Mouse (Mus musculus): ENCODE data around the gene Sec11a.

DNA sequence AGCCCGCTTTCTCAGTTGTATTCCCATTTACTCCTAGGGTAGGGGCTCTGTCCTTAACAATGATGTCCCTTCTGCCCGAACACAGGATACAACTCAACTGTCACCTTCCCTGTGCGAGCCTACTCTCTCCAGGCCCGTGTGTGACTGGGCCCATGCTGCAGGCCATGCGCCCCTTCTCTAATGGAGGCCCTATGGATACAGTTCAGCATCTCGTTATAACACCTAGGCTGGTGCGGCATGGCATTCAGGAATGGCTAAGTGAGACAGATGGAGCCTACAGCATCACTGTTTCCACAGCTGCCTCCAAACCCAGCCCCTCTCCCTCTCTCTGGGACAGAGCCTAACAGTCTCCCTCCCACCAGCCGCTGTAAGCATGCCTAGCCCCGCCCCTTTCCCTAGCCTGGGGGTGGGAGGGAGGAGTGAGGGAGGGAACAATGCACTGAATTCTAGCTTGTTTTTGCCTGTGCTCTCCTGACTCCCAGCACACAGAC is 58.5 kb downstream of the Sec11a start:
- TF ChIP-seq CHD2 (IDR thresholded peaks at IDR 0.05; ENCODE audit: low read depth, low read length) (no peak), ZNF384 (IDR thresholded peaks at IDR 0.05; ENCODE audit: low read depth, low read length) (no peak), MAFK (IDR thresholded peaks at IDR 0.05; ENCODE audit: insufficient read depth, low read depth, low read length) (no peak), HCFC1 (IDR thresholded peaks at IDR 0.05; ENCODE audit: borderline replicate concordance, insufficient read depth, low read length) (no peak), ZC3H11A (IDR thresholded peaks at IDR 0.05; ENCODE audit: borderline replicate concordance, low read depth, low read length) (no peak)
